Mouse (Mus musculus) thymus, postnatal 10 days (tissue): ENCODE data around the gene Taar6.

Source experiments
- DNase-seq, 2 experiments: peaks; one replicate each; pipeline ENCODE4 v3.0.0; 2021; ENCODE audit warnings: low spot score in 2 of 2

The Taar6 gene

DNA sequence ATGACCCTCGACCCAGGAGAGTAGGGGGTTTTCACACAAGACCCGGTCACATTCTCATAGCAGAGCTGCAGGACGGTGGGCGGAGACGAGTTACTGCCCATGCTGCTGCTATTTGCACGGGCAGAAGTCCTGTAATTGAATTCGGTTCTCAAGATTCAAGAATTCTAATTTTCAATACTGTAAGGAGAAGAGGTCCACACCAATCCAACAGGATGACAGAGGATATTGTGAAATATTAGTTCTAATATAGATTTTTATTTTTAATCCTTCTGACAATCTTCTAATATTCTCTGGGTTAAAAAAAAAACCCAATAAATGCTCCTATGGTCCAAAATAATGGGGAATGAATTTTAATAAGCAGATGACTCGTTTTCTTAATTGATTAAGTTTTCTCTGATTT, at the start of gene Taar6:
Gene Taar6, minus strand, starts transcription at position 101 of the 400 bp plus-strand sequence.
- no peak for DNase-seq

DNA sequence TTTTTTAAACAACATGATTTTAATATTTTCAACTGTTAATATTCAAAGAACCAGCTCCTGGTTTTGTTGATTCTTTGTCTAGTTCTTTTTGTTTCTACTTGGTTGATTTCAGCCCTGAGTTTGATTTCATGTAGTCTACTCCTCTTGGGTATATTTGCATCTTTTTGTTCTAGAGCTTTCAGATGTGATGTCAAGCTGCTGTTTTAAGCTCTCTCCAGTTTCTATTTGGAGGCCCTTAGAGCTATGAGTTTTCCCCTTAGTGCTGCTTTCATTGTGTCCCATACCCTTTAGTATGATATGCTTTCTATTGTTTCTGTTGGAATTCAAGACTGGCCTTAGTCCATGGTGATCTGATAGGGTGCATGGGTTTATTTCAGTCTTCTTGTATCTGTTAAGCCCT, 45.9 kb upstream of the Taar6 start:
- DNase-seq, result no peak

DNA sequence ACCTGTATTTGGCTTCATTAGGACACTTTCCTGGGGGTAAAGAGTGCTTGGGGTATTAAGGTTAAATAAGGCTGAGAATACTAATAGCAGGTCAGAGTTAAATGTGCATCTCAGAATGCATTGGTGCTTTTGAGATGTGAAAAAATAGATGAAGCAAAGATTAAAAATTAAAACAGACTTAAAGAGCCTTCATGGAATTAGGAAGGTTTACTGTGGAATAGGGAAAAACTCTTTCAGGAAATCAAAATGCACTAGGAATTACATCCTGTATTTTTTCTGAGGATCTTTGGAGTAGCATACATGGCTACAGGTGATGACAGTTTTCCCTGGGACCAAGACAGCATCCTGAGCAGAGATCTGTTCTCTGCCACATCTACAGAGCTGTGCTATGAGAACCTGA, 41.5 kb upstream of the Taar6 start, which contains the start of gene Taar7d:
Gene Taar7d, plus strand, starts transcription at position 301 of the 400 bp plus-strand sequence.
- no peak for DNase-seq

DNA sequence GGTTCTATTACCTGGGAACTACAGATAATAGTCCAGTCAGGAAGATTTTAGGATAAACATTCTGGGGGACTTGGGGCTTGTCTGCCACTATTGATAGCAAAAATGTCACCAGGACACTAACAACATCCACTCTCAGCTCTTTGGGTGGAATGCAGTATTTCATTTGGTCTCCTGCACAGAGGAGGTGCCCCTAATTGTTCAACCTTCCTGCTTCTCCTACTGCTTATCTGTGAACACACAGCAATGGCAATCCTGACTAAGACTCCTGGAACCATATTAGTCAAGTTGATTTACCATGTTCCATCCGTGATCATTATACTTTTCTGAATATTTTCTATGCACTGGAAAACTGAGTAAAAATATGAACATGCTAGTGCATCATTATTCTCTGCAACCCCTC, 22.7 kb upstream of the Taar6 start:
- DNase-seq, result no peak

DNA sequence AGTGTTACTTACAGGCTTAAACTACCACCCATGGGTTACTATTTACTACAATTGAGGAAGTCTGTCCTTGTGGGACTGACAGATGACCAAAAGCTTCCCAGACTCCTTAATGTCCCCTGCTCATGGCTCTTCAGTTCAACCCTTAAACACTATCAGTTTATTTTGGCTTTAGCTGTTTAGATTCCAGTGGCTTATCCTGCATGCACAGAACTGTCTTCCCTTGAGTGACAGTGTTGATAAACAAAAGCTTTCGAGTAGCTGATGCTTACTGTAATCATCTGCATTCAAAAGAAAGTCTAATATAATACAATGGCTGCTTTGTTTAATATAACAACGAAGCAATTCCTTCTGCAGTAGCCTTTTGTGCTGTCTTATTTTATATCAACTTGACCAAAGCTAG, 21.6 kb upstream of the Taar6 start:
- DNase-seq, result no peak

DNA sequence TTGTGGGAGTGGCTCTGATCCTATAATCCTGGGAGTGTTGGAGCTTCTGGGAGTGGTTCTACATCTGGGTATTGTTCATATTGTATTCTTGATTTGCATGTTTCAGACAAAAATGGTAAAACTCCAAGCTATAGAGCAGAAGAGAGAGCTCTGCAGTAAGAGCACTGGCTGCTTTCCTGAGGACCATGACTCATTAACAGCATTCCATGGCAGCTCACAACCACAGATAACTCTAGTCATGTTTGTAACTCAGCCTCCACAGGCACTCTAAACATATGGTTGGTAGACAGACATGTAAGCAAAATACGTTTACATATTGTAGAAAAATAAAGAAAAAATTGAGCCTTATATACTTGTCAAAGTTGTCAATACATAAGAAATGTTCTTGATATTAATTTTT, 21.0 kb upstream of the Taar6 start:
- no peak for DNase-seq

DNA sequence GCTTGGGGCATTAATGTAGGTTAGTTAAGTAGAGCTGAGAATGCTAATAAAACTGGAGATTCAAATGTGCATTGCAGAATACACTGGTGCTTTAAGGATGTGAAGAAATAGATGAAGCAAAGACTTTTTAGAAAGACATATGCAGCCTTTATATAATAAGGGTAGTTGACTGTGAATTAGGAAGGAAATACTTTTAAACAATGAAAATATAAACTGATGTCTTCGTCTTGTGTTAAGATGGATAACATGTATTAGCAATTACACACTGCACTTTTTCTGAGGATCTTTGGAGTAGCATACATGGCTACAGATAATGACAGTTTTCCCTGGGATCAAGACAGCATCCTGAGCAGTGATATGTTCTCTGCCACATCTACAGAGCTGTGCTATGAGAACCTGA, 14.2 kb upstream of the Taar6 start, which contains the start of gene Taar7b:
Gene Taar7b, plus strand, starts transcription at position 301 of the 400 bp plus-strand sequence.
- no peak for DNase-seq

DNA sequence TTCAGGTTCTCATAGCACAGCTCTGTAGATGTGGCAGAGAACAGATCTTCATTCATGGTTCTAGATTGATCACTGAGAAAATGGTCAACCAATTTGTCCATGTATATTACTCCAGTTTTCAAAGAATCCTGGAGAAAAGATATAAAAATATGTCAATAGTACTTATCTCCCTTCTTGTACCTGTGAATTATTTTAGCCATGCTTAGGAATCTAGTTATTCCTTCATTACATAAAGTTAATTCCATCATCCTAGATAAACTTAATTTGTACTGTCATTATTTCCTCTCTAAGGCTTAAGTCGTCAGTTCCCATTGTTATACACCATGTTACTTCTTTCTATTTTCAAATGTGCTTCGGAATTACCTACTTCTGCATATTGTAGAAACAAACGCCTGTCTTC, 7.9 kb upstream of the Taar6 start, which contains the start of gene Taar7a:
Gene Taar7a, minus strand, starts transcription at position 101 of the 400 bp plus-strand sequence.
- DNase-seq, result no peak

DNA sequence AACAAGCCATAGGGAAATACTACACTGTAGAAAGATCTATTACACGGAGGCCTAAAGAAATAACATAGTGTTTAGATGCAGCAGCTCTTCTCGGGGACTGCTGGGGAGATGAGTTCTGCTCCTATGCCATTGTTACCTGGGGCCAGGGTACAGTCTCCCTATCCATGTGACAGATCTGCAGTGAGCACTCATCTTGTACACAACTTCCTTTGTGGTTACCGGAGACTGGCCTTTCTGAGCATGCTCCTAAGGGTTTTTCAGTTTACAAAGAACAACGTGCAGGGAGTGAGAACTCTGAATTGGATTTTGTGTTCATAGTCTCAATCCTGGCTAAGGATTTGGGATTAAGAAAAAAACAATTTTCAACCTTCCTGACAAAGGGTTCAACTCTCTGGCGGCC, 973 bp upstream of the Taar6 start:
- peak in 1 of 2 experiments; percentile 7 for DNase-seq

DNA sequence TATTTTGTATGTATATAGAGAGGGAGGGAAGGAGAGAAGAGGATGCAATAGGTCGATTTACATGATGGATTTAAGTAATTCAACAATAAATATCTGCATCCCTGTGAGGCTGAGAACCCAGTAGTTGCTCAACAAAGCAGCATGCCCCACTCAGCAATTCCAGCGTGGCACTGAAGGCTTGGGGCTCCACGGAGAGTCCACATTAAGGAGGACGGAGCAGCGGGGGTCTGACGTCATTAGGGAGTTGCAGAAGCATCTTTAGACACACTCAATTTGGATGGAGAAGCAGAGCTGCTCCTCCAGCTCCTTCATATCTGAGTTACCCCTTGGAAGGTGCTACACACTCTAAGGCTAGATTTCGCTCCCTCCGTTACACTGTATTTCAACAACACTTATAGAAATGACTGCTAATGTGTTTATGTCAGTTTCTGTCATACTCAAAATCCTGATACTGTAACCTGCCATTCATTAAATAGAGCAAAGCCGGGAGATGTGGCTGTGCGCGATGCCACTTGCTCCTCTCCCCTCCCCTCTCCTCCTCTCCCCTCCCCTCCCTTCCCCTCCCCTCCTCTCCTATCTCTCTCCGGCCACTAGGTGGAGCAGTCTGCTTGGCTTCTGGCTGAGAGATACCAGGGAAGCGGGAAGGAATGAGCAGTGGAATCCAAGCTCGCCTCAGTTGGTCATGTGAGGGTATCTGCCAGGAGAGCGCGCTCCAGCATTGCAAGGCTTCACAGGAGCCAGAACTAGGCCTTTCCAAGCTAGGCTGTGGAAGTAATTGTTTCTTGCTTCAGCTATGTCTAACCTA, 6.3 kb downstream of the Taar6 start:
- DNase-seq, result peak; percentile 28 to 61

DNA sequence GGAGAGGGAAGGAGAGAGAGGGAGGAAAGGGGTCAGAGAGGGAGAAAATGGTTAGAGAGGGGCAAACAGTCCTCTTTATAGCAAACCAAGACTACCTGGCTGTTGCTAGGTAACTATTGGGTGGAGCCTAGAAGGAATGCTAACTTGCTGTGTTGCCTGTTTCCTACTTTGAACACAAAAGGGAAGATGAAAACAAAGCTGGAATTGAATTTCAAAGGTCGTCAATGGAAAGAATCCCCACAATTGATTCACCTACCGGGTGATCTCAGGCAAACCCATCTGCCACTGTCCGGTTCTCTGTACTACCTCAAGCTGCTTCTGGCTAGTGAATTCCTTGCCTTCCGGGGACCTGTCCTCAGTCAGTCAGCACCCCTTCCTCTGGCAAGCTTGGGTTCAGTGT, 7.5 kb downstream of the Taar6 start:
- no peak for DNase-seq

DNA sequence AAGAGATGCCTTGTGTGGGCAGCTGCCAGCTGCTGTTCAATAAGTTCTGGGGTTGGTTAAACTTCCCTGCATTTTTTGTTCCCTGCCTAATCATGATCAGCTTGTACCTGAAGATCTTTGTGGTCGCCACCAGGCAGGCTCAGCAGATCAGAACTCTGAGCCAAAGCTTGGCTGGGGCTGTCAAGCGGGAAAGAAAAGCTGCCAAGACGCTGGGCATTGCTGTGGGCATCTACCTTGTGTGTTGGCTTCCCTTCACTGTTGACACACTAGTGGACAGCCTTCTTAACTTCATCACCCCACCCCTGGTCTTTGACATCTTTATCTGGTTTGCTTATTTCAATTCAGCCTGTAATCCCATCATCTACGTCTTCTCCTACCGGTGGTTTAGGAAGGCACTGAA, 14.2 kb downstream of the Taar6 start:
- no peak for DNase-seq

DNA sequence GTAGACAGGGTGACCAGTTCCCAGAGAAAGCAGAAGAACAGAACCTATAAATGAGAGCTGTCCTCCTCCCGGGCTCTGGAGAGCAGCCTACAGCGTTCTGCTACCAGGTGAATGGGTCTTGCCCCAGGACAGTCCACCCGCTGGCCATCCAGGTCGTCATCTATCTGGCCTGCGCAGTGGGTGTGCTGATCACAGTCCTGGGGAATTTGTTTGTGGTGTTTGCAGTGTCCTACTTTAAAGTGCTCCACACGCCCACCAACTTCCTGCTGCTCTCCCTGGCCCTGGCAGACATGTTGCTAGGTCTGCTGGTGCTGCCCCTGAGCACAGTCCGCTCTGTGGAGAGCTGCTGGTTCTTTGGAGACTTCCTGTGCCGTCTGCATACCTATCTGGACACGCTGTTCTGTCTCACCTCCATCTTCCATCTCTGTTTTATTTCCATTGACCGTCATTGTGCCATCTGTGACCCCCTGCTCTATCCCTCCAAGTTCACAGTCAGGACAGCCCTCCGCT, 14.7 kb downstream of the Taar6 start, which contains the start of gene Taar5:
Gene Taar5, plus strand, starts transcription at position 51 of the 510 bp plus-strand sequence.
- DNase-seq, result no peak

DNA sequence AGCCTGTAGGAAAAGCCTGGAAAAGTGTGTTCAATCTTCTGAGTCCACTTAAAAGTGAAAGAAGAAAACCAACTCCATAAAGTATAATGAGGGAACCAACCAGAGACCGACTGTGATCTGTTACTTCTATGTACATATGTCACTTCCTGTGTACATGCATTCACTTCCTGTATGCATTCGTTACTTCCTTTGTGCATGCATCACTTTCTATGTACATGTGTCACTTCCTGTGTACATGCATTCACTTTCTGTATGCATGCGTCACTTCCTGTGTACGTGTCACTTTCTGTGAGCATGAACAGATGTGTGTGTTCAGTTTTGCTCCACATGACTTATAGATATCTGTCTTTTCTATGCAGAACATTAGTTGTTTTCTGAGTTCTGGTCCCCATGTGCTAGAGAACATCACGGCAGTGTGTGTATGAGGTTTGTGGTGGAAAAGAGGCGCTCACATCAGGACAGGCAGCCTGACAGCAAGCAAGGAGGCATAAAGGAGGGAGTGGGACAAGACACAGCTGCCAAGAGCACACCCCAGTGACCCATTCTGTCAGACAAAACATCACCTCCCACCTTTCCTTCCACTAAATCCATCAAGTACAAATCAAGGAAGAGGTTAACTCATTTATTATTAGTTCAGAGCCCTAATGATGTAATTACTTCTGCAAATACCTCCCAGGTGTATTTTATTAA, 20.4 kb downstream of the Taar6 start:
- no peak for DNase-seq

DNA sequence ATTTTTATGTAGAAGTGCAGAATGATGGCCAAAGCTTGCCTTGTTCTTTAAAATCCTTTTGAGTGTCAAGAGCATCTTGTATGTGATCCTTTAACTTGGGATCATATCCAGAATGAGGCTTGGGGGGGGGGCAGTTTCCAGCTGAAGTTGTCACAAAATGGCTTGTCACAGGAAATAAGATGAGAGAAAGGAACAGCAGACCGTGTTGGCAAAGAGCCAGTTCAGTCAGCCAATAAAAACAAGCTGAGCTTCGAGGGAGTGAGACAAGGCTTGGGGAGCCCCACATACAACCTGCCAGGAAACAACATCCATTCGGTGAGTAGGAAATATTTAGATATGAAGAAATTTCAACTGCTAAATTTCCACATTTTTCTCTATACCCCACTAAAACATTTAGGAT, 22.0 kb downstream of the Taar6 start:
- no peak for DNase-seq

DNA sequence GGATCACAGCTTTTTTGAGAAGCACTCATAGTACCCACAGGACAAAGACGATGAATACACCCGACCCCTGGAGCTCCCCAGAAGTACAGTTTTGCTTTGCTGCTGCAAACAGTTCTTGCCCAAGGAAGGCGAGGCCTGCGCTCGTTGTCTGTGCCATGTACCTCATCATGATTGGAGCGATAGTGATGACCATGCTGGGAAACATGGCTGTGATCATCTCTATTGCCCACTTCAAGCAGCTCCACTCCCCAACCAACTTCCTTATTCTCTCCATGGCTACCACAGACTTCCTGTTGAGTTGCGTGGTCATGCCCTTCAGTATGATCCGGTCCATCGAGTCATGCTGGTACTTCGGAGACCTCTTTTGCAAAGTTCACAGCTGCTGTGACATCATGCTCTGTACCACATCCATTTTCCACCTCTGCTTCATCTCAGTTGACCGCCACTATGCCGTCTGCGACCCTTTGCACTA, 25.0 kb downstream of the Taar6 start, which contains the start of gene Taar4:
Gene Taar4, plus strand, starts transcription at position 51 of the 472 bp plus-strand sequence.
- DNase-seq, result no peak

DNA sequence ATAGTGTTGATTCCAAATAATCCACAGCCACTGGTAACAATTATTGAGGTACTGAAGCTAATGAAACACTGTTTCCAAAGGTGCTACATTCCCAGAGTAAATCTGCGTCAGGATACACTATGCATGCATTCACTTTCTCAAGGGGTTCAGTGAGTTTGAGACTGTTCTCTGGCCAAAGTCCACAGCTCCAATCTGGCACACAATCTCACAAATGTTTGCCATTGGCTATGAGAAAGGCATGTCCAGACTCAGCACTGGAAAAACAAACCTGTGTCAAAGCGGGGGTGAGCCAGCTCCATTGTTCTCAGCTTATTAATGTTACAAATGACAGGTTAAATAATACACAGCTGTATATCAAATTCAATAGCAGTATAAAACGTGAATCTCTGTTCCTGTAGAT, 26.4 kb downstream of the Taar6 start:
- DNase-seq, result no peak

DNA sequence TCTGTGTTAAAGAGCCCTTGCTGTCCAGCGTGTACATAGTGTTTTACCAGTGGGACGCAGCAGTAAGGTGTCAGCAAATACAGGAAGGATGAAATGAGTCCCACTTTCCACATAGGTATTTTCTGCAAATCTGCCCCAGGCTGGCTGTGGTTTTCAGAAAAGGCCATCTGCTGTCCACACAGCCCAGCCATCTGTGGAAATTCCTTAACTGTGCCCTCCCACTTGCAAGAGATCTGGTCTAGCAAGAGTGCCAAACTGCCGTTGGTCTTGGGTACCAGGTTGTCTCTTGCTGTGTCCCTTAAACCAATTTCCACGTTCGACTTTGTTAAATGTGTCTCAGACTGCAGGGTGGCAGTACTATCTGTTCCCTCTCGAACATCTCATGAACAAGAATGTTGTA, 33.7 kb downstream of the Taar6 start:
- DNase-seq, result no peak

DNA sequence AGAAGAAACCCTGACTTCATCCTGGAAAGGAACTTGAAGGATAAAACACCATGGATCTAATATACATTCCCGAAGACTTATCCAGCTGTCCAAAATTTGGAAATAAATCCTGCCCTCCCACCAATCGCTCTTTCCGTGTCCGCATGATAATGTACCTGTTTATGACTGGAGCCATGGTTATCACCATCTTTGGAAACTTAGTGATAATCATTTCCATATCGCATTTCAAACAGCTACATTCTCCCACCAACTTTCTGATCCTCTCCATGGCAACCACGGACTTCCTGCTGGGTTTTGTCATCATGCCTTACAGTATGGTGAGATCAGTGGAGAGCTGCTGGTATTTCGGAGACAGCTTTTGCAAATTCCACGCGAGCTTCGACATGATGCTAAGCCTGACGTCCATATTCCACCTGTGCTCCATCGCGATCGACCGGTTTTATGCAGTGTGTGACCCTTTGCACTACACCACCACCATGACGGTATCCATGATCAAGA, 35.9 kb downstream of the Taar6 start, which contains the start of gene Taar3:
Gene Taar3, plus strand, starts transcription at position 51 of the 498 bp plus-strand sequence.
- no peak for DNase-seq

DNA sequence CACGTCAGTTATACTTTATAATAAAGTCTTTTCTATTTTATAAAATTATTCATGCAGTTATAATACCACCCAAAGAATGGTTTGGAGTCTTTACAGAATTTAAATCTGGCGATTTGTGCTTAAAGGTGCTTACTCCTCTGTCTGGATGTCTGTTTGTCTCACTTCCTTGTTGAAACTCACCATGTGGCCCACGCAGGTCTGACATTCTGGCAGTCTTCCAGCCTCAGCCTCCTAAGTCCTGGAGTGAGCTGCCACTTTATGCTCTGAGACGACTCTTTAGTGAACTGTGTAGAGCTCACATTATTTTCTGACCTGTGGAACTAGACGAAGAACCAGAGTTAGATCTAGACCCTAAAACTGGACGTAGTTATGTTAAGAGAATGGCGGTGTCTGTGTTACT, 37.4 kb downstream of the Taar6 start:
- DNase-seq, result no peak

DNA sequence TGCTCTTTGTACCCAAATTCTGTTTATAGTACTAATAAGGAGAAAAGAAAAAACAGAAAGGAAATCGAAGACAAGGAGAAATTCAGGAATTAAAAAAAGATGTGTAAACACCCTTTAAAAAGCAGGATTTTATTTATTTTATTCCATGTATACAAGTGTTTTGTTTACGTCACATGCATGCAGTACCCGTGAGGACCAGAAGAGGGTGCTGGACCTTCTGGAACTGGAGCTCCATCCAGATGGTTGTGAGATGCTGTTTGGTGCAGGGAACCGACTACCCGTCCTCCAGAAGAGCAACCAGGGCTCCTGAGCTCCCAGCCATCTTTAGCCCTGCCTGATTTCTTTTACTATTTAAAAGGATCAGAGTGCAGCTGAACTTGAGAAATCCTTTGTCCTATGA, 43.0 kb downstream of the Taar6 start:
- peak in 1 of 2 experiments; percentile 26 for DNase-seq

DNA sequence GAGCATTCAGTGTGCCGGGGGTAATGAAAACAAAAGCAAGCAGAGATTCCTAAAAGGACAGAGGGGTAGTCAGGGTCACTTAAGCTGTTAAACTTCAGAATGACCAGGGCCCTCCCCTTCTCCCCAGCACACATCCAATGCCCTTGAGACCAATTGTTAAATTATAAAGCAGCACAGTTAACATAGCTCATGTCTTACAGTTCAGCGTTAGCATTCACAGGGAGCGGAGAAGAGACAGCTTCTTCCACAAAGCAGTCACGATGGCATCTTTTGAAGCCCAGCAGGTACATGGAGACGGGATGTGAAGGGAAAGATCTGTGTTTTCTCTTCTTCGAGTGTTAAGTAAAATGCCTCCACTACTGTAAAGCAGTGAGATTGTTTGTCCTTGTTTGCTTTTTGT, 47.1 kb downstream of the Taar6 start, which contains the start of gene Taar2:
Gene Taar2, plus strand, starts transcription at position 261 of the 400 bp plus-strand sequence.
- DNase-seq, result no peak
